Mouse (Mus musculus) C2C12 (cell line): ENCODE measurements around the gene Marcksl1. TPM values are rescaled to one million over a fixed set of nuclear protein-coding genes. Genes with fewer than 3 reads are reported as not detected.

ENCODE experiments used
- H3K27me3 ChIP-seq: one replicate; pipeline ENCODE4 v1.6.1; 2011; ENCODE audit not compliant: control insufficient read depth, insufficient read depth, insufficient read length
- H3K36me3 ChIP-seq: one replicate; pipeline ENCODE4 v1.6.1; 2011; ENCODE audit not compliant: control insufficient read depth, insufficient read depth
- H3K4me3 ChIP-seq: one replicate; pipeline ENCODE4 v1.5.1; 2011; ENCODE audit warnings: mild to moderate bottlenecking, control low read depth; ENCODE audit not compliant: poor library complexity, insufficient read depth, severe bottlenecking
- H3K79me2 ChIP-seq: one replicate; pipeline ENCODE4 v1.6.1; 2011; ENCODE audit not compliant: control insufficient read depth, insufficient read depth
- H3K79me3 ChIP-seq: one replicate; pipeline ENCODE4 v1.6.1; 2011; ENCODE audit warnings: low read depth, control low read depth
- H3ac ChIP-seq: one replicate; pipeline ENCODE3; 2011; ENCODE audit warnings: low read depth; ENCODE audit not compliant: control insufficient read depth, insufficient read length
- CEBPB ChIP-seq: IDR thresholded peaks from one replicate; pipeline ENCODE4 v1.6.1; 2011; ENCODE audit warnings: low read depth, mild to moderate bottlenecking, control low read depth, moderate library complexity
- CTCF ChIP-seq: IDR thresholded peaks from one replicate; pipeline ENCODE4 v1.5.1; 2011; ENCODE audit not compliant: control insufficient read depth, insufficient read depth, insufficient read length
- FOSL1 ChIP-seq: IDR thresholded peaks from one replicate; pipeline ENCODE4 v1.8.0; 2011; ENCODE audit warnings: mild to moderate bottlenecking, low read length; ENCODE audit not compliant: poor library complexity, insufficient read depth, severe bottlenecking
- MAX ChIP-seq: IDR thresholded peaks from one replicate; pipeline ENCODE4 v1.6.1; 2011; ENCODE audit warnings: mild to moderate bottlenecking, control low read depth
- MYOD1 ChIP-seq: IDR thresholded peaks from one replicate; pipeline ENCODE4 v1.6.1; 2011; ENCODE audit warnings: low read depth; ENCODE audit not compliant: control insufficient read depth, insufficient read length
- MYOG ChIP-seq: IDR thresholded peaks from one replicate; pipeline ENCODE4 v1.6.1; 2011; ENCODE audit not compliant: control insufficient read depth, insufficient read length; ENCODE audit errors: extremely low read depth
- USF1 ChIP-seq: IDR thresholded peaks from one replicate; pipeline ENCODE4 v1.6.1; 2011; ENCODE audit warnings: low read depth, mild to moderate bottlenecking, control low read depth, moderate library complexity
- polyA plus RNA-seq: library from polyadenylated mRNA; unstranded; fragments of >200 nt; fragmentation: generic; extraction: Trizol; gene quantifications from one replicate; pipeline ENCODE4 v1.2.1, GENCODE M21; 2012; ENCODE audit warnings: missing spikeins

Marcksl1 gene
- polyA plus RNA-seq, 1 experiment = 148 TPM

DNA sequence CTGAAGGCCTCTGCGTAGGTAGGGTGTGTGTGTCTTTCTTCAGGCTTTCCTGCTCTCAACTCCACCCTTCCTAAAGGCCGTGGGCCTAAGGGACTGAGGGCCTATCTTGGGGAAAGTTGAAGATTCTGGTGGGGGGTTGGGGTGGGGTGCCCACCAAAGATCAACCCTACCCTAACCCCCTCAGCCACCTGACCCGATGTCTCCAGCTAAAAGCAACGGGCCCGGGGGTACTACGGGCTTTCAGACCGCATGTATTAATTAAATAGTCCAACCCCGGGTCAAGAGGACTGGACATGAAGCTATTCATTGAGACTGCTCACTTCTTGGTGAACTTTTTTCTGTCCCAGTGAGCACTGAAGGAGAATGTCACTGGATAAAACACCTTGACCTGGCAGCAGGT is 13.4 kb upstream of the Marcksl1 start:
- no peaks in the 10 kb centered on the region for H3K79me2 ChIP-seq

DNA sequence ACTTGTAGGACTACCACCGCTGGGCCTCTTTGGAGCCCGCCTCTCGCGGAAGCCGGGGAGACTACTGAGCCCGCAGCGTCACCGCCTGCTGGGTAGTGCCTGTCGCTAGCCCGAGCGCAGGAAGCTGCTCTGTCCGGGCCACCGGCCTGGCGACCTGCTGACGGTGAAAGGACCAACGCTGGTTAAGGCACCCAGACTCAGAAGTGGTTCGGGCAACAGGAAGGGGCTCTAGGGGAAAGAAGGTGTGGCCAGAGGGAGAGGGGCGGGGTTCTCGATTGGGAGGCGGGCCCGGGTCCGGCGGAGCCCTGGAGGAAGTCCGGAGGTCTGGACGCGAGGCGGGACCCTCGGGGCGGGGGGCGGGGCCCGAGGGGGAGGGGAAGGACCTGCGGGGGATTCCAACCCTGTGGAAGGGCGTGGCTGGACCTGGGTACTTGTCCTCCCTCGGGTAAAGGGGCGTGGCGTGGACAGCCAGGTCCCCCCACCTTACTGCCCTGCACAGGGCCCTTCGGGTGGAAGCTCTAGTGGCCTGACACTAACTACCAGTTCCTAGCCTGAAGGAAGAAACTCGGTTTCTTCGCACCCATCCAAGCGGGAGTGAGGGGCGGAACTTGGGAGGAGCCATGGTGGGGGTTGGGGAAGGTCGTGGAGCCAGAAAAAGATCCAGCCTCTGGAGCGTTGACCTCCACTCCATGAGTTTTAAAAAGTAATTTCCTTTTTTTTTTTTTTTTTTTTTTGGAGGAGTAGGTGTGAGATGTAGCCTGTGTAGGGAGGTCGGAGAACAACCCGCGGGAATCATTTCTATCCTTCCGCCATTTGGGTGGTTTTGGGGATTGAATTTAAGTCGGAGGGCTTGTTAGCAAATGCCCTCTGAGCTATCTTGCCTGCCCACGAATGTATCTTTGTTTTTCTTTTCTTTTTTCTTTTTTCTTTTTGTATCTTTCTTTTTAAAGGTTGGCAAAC is 12.5 kb upstream of the Marcksl1 start:
- TF ChIP-seq CTCF (no peak), USF1 (no peak), CEBPB (no peak), MAX (no peak), FOSL1 (no peak), MYOD1 (no peak), MYOG (no peak)
- Histone ChIP-seq H3K4me3 (no peak overlapping the region), H3K79me2 (no peaks in the 10 kb centered on the region), H3K27me3 (peaks cover 4% of the 10 kb centered on the region), H3K79me3 (no peaks in the 10 kb centered on the region), H3ac (no peak overlapping the region), H3K36me3 (no peaks in the 10 kb centered on the region)

More for the DNA sequence above, 13.4 kb upstream of the Marcksl1 start:
- Histone ChIP-seq H3K4me3 (no peak overlapping the region), H3K27me3 (peaks cover 4% of the 10 kb centered on the region), H3ac (no peak overlapping the region), H3K79me3 (no peaks in the 10 kb centered on the region), H3K36me3 (no peaks in the 10 kb centered on the region)
- TF ChIP-seq USF1 (no peak), FOSL1 (no peak), MAX (no peak), CTCF (no peak), CEBPB (no peak), MYOG (no peak), MYOD1 (no peak)

DNA sequence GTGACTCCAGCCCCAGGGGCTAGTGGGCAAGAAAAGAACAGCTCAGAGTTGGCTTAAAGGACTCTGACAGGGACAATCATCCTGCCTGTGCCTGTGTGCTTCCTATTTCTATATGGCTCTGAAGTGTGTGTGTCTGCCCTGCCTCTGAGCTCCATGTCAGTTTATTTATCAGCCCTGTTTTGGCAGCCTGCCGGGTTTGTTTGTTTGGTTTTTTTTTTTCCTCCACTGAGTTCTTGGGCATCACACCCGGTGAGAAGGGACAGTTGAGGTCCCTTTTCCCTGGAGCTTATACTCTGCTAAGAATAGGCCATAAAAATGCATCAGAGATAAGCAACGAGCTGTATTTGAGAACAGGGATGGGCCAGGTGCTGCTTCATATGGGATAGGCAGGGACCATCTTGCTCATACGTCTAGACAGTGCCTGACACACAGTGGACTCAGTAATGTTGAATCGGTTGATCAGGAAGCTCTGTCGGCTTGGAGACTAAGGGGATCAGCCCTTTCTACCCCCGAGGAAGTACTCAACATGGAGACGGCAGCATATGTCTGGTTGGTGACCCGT is 11.0 kb upstream of the Marcksl1 start:
- no peak overlapping the region for H3K4me3 ChIP-seq
- peaks cover 4% of the 10 kb centered on the region for H3K27me3 ChIP-seq
- no peaks in the 10 kb centered on the region for H3K79me3 ChIP-seq
- no peaks in the 10 kb centered on the region for H3K79me2 ChIP-seq
- H3K36me3 ChIP-seq = no peaks in the 10 kb centered on the region
- H3ac ChIP-seq = no peak overlapping the region
- TF ChIP-seq MYOG (no peak), CTCF (no peak), MYOD1 (no peak), MAX (no peak), CEBPB (no peak), USF1 (no peak), FOSL1 (no peak)

DNA sequence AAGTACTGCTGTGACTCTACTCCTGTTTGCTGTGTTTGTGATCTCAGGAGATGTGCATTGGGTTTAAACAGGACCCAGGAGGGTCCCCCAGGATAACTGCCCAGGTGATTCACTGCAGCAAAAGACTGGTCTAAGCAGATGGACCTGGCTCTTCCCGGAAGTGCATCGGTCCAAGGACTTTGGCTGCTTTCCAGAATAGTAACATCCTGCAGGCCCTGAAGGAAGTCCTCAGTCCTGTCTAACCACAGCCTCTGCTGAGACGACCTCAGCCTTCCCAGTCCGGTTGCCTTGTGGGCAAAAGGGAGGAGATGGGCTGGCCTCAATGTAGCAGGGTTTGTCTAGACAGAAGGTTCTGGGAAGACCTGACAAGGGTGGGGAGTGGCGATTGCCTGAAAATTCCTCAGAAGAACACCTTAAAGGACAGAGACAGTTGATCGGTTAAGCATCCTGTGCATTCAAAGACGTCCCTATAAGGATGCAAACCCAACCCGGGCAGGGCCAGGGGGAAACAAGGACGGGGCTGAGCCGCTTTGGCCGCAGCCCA is 10.4 kb upstream of the Marcksl1 start:
- Histone ChIP-seq H3K27me3 (peaks cover 1% of the 10 kb centered on the region), H3ac (no peak overlapping the region), H3K79me3 (no peaks in the 10 kb centered on the region), H3K36me3 (no peaks in the 10 kb centered on the region), H3K4me3 (no peak overlapping the region), H3K79me2 (no peaks in the 10 kb centered on the region)
- TF ChIP-seq MAX (no peak), CEBPB (no peak), MYOG (no peak), FOSL1 (no peak), CTCF (no peak), USF1 (no peak), MYOD1 (no peak)

DNA sequence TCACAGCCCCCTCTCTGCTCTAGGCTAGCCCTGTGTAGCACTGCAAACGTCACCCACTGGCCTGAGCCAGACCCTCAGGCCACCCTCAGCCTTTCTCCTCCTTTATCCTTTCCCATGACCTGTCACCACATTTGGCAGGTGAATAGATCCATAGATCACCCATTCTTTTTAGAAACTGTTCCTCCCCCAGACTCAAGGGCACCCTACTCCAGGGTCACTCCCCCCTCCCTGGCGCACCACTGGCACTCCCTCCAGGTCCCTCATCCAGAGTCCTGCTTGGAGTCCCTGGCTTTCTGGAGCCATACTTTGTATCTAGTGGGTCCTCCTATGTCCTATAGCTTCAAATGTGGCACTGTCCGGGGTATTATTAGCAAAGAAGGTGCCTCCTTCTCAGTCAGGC is 7.9 kb upstream of the Marcksl1 start:
- no peak for TF ChIP-seq USF1
- no peak for TF ChIP-seq CEBPB
- no peak for TF ChIP-seq MAX
- no peak for TF ChIP-seq CTCF
- TF ChIP-seq FOSL1 = no peak
- no peak for TF ChIP-seq MYOG
- no peak for TF ChIP-seq MYOD1
- no peak overlapping the region for H3ac ChIP-seq
- H3K4me3 ChIP-seq = no peak overlapping the region
- no peaks in the 10 kb centered on the region for H3K36me3 ChIP-seq
- H3K79me3 ChIP-seq = no peaks in the 10 kb centered on the region
- no peaks in the 10 kb centered on the region for H3K79me2 ChIP-seq
- H3K27me3 ChIP-seq = no peaks in the 10 kb centered on the region
